Mouse (Mus musculus) thymus, adult 2 months (tissue): ENCODE measurements around the gene Cux2. TPM values are rescaled to one million over a fixed set of nuclear protein-coding genes. Genes with fewer than 3 reads are reported as not detected.

Experiments used
- DNase-seq: peaks from one replicate; pipeline ENCODE4 v3.0.0; 2021
- H3K27ac ChIP-seq: fragments of 200-500 bp; 2 replicates; pipeline ENCODE4 v1.5.1; 2012; ENCODE audit warnings: low read length, control low read depth; ENCODE audit not compliant: control insufficient read depth, insufficient read depth
- H3K27me3 ChIP-seq: fragments of 200-500 bp; 2 replicates; pipeline ENCODE4 v1.6.1; 2012; ENCODE audit warnings: mild to moderate bottlenecking, low read length, moderate library complexity, mixed read lengths; ENCODE audit not compliant: control insufficient read depth, insufficient read depth
- H3K36me3 ChIP-seq: fragments of 200-500 bp; 2 replicates; pipeline ENCODE4 v1.6.1; 2012; ENCODE audit warnings: mild to moderate bottlenecking, low read length, moderate library complexity; ENCODE audit not compliant: control insufficient read depth, insufficient read depth
- H3K4me1 ChIP-seq: fragments of 200-500 bp; replicated peaks from 2 replicates; pipeline ENCODE4 v1.6.1; 2012; ENCODE audit warnings: low read length; ENCODE audit not compliant: control insufficient read depth, insufficient read depth
- H3K4me3 ChIP-seq: fragments of 200-500 bp; 2 replicates; pipeline ENCODE4 v1.5.1; 2012; ENCODE audit warnings: mild to moderate bottlenecking, low read length, control low read depth, moderate library complexity; ENCODE audit not compliant: control insufficient read depth, insufficient read depth
- CTCF ChIP-seq: fragments of 200-500 bp; IDR thresholded peaks from 2 replicates; pipeline ENCODE4 v1.5.1; 2012; ENCODE audit warnings: mild to moderate bottlenecking, control low read depth, low read length, moderate library complexity, borderline replicate concordance; ENCODE audit not compliant: control insufficient read depth, poor library complexity, insufficient read depth; ENCODE audit errors: extremely low read depth
- POLR2A ChIP-seq: fragments of 200-500 bp; IDR thresholded peaks from 2 replicates; pipeline ENCODE4 v1.6.1; 2012; ENCODE audit warnings: mild to moderate bottlenecking, low read length, control low read depth, moderate library complexity; ENCODE audit not compliant: control insufficient read depth, poor library complexity, insufficient read depth; ENCODE audit errors: extremely low read depth
- WGBS: fragments of 180-500 bp; shearing (Covaris S2); methylation state at CpG from one replicate; pipeline ENCODE4 v1.1.7; 2018; 5-methylcytosine and 5-hydroxymethylcytosine counted together
- polyA plus RNA-seq: library from polyadenylated mRNA; depleted of rRNA; stranded (reverse); fragments of >200 nt; gene quantifications from 2 replicates; pipeline ENCODE4 v1.2.3, GENCODE M21; 2012

The Cux2 gene
- polyA plus RNA-seq, 1 experiment = 0.75 TPM

DNA sequence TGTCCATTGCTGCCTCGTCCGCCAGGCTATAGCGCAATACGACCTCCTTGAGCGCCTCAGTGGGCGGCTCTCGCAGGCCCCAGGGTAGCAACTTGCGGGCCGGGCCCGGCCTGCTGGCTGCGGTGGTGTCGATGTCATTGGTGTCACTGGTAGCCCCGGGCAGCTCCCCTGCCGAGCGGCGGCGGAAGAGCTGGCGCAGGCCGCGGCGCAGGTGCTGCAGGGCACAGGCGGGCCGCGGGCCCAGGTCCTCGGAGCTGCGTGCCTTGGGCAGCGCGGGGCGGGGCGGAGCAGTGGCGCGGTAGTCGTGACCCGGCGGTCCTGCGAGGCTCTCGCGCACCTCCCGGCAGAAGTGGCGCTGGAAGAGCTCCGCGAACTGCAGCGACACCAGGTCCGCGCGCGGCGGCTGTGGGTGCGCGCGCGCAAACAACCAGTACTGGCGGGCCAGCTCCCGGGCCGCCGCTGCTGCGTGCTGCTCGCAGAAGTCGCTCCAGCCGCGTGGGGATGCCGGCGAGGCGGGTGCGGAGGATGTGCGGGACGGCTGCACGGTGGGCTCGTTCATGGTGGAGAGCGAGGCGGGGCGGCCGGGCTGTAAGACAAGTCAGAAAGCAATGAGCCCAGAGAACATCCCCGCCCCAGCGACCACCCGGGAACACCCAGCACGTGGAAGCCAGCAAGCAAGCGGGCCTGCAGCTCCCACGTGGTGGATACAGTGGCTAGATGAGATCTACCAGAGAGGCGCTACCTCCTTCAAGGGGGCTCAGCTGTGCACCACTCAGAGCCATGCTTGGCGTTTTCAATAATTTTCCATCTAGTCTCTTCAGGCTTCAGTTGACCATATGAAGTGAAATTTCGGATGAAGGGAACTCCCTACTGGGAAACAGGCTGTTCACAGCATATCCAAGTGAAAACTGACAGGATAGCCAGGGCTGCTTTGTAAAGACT lies 221.1 kb downstream of the Cux2 start:
- H3K27ac ChIP-seq = no peak overlapping the region
- H3K36me3 ChIP-seq = peaks cover 30% of the 10 kb centered on the region
- DNase-seq = no peak
- TF ChIP-seq CTCF = no peak
- TF ChIP-seq POLR2A = no peak
- 96% methylated on average over 82 of the region's 82 CpGs for WGBS
- peaks cover 24% of the 10 kb centered on the region for H3K4me1 ChIP-seq
- no peak overlapping the region for H3K4me3 ChIP-seq
- H3K27me3 ChIP-seq = no peaks in the 10 kb centered on the region

DNA sequence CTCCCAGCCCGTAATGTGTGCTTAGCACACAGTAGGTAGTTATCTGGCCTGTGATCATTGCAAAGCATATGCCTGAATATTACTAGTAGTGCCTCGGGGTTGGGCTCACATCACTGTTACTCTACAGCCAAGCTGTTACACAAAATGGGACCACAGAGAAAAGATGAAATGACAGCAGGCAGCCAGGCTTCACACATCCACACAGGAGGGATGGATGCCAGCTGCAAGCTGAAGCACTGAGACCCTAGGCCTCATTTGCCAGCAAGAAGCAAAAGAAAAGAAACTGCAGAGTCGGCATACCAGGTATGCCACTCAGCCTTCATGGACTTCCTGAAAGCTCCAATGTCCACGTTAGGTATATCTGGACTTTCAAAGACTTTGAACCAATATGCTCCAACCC lies 222.0 kb downstream of the Cux2 start:
- Histone ChIP-seq H3K27ac (no peak overlapping the region), H3K4me1 (peaks cover 20% of the 10 kb centered on the region), H3K4me3 (no peak overlapping the region), H3K36me3 (peaks cover 30% of the 10 kb centered on the region), H3K27me3 (no peaks in the 10 kb centered on the region)
- TF ChIP-seq CTCF (no peak), POLR2A (no peak)
- no peak for DNase-seq
- 96% methylated on average over 4 of the region's 4 CpGs for whole genome bisulfite sequencing

DNA sequence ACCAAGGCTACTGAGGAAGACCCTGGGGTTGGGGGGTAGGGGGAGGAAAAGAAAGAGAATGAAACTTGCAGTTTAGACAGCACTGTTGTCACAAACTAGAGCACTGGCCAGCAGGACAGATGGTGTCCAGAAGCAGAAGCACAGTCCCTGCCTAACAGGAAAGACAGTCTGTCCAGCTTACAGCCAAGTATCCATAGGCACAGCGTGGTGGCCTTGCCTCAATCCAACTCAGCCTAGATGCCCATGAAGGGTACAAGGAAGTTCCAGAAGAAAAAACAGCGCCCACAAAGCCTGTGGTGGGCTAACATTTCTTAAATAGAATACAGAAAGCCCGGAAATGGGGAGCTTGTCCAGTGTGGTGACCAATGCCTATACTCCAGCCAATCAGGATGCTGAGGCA lies 224.3 kb downstream of the Cux2 start:
- Histone ChIP-seq H3K4me1 (peaks cover 10% of the 10 kb centered on the region; the same call in 1 of the 2 replicates), H3K4me3 (no peak overlapping the region), H3K36me3 (peaks cover 30% of the 10 kb centered on the region), H3K27me3 (no peaks in the 10 kb centered on the region), H3K27ac (no peak overlapping the region; the same call in 1 of the 2 replicates)
- no peak for DNase-seq
- 90% methylated on average over 3 of the region's 3 CpGs for WGBS
- TF ChIP-seq POLR2A = no peak

DNA sequence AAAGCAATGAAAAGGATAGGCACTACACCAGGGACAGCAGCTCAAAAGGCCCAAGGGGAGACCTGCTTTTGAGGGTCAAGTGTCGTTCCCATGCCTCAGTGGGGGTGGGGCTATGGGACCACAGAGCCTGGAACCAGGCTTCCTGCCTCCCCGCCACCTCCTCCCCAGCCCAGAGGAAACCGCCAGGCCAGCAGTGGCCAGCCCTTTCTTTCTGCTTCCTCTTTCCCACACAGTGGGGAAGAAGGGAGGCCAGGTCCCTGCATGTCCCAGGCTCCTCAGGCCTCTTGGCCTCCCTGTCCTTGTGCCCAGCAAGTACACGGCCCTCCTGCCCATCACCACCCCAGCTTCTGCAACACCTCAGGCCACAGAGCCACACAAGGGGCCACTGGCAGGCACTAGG lies 225.8 kb downstream of the Cux2 start:
- H3K4me1 ChIP-seq = peaks cover 18% of the 10 kb centered on the region; the same call in 1 of the 2 replicates
- TF ChIP-seq CTCF (no peak), POLR2A (no peak)
- peaks cover 30% of the 10 kb centered on the region for H3K36me3 ChIP-seq
- H3K4me3 ChIP-seq = no peak overlapping the region
- DNase-seq = no peak
- WGBS = 74% methylated on average over 4 of the region's 4 CpGs
- no peaks in the 10 kb centered on the region for H3K27me3 ChIP-seq
- H3K27ac ChIP-seq = no peak overlapping the region

DNA sequence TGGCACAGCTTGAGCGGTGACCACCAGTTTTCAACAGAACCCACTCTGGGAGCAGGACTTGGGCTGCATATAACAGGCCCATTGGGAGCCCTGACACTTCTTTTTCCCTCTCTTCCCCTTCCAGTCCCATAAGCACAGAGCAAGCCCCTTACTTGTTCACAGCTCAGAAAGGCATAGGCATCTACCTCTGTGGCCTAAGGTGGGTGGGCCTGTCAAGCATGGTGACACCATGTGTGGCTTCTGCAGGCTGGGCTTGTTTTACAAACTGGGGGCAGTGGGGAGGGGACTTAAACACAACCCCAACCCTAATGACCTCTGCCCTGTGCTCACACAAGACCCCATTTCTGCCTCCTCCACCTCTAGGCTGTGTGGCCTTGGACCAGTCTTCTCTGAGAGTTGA lies 226.2 kb downstream of the Cux2 start:
- H3K36me3 ChIP-seq = peaks cover 29% of the 10 kb centered on the region
- WGBS = 100% methylated on average over 1 of the region's 1 CpGs
- H3K4me1 ChIP-seq = peaks cover 23% of the 10 kb centered on the region; the same call in 1 of the 2 replicates
- H3K27ac ChIP-seq = no peak overlapping the region
- no peak overlapping the region for H3K4me3 ChIP-seq
- no peaks in the 10 kb centered on the region for H3K27me3 ChIP-seq
- DNase-seq = no peak
- TF ChIP-seq POLR2A (no peak), CTCF (no peak)

DNA sequence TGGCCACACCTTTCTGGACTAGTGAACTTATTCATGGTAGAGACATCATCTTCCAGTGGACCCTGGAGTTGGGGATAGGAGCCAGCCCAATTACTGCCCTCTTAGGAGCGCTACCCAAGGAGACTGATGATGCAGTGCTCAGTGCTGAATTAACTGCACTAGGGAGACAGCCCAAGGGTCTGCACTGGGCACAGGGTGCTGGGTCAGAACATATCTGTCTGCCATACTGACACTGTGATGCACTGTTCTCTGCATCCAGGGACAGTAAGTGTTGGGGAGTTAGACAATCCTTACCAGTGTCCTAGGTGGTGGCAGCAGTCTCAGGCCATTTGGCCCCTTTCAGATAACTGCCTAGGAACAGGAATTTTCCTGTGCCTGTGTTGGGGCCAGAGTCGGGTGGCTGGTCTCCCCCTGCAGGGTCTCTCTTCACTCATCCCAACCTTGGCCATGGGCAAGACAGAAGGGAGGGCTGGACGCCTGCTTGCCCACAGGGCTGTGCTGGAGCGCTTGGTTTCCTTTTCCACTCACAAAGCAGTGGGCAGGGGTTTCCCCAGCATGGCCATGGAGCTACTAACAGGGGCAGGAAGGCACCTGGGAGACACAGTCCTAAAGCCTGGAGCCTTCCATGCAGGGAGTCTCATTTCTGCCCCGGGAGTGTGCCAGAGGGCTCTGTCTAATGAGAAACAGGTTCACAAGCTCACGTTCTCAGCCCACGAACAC lies 227.0 kb downstream of the Cux2 start:
- Histone ChIP-seq H3K4me1 (peaks cover 23% of the 10 kb centered on the region; the same call in 1 of the 2 replicates), H3K4me3 (no peak overlapping the region), H3K27ac (no peak overlapping the region), H3K27me3 (no peaks in the 10 kb centered on the region), H3K36me3 (peaks cover 29% of the 10 kb centered on the region)
- DNase-seq = no peak
- TF ChIP-seq CTCF (no peak), POLR2A (no peak)
- 69% methylated on average over 7 of the region's 7 CpGs for WGBS
